Mouse (Mus musculus) lung, adult 2 months (tissue): ENCODE measurements at regions not wholly inside any gene's neighbourhood (a gene's known extent, or its start where the extent isn't known, plus 50 kb on each side); places are given as distances from the start of the nearest gene placed in this dataset.

Experiments
- CTCF ChIP-seq: fragments of 200-500 bp; IDR thresholded peaks from 2 replicates; pipeline ENCODE4 v1.5.1; 2011; ENCODE audit warnings: mild to moderate bottlenecking, low read length, control low read depth; ENCODE audit not compliant: insufficient read depth
- POLR2A ChIP-seq: fragments of 200-500 bp; IDR thresholded peaks from 2 replicates; pipeline ENCODE4 v1.6.1; 2011; ENCODE audit warnings: low read depth, mild to moderate bottlenecking, control low read depth, low read length, borderline replicate concordance; ENCODE audit errors: extremely low read depth

GRCm38 (mm10) chr5:17053935-17054334 is 262.3 kb downstream of the Gm28710 start:
- TF ChIP-seq CTCF (no peak), POLR2A (no peak)
